Mouse (Mus musculus) duodenum, adult 2 months (tissue): ENCODE results near the gene Tmem217. TPM values are rescaled to one million over a fixed set of nuclear protein-coding genes. Genes with fewer than 3 reads are reported as not detected.

Experiments
- polyA plus RNA-seq: library from polyadenylated mRNA; depleted of rRNA; stranded (reverse); fragments of >200 nt; gene quantifications from 2 replicates; pipeline ENCODE4 v1.2.3, GENCODE M21; 2012; ENCODE audit warnings: low replicate concordance; rRNA removed

Gene Tmem217
- polyA plus RNA-seq, result not detected in 2 replicates

GRCm38 (mm10) chr17:29552162-29552732, at the start of gene Tmem217:
Gene Tmem217, minus strand, starts transcription at chr17:29552385.

GRCm38 (mm10) chr17:29549543-29550428, 2.4 kb downstream of the Tmem217 start, which contains the start of the genes Gm17657 and Tbc1d22b:
Gene Gm17657, minus strand, starts transcription at chr17:29549638.
Gene Tbc1d22b, plus strand, starts transcription at chr17:29549785.

GRCm38 (mm10) chr17:29490713-29491581, 61.2 kb downstream of the Tmem217 start, which contains the start of gene Pim1:
Gene Pim1, plus strand, starts transcription at chr17:29490753.

Other genes starting within 250 kb of the Tmem217 start
- gene Pi16, start 234.7 kb downstream of the Tmem217 start, polyA plus RNA-seq, result 1.0 and 2.4 TPM in 2 replicates
- gene Mtch1, start 204.5 kb downstream of the Tmem217 start, polyA plus RNA-seq, result 165 and 261 TPM in 2 replicates
- gene Fgd2, start 191.5 kb downstream of the Tmem217 start, polyA plus RNA-seq, result 12.8 and 22.0 TPM in 2 replicates
- 59.8 and 198 TPM in 2 replicates for gene Pim1, start 61.6 kb downstream of the Tmem217 start, polyA plus RNA-seq
- gene Gm17657, start 2.7 kb downstream of the Tmem217 start, polyA plus RNA-seq, result not detected in 2 replicates
- gene Tbc1d22b, start 2.6 kb downstream of the Tmem217 start, polyA plus RNA-seq, result 22.1 and 27.2 TPM in 2 replicates
- 12.4 and 14.7 TPM in 2 replicates for gene Rnf8, start 62.4 kb upstream of the Tmem217 start, polyA plus RNA-seq
- gene Gm28043, start 62.5 kb upstream of the Tmem217 start, polyA plus RNA-seq, result 0.08 and 0.20 TPM in 2 replicates
- 9.2 and 10.1 TPM in 2 replicates for gene Cmtr1, start 108.2 kb upstream of the Tmem217 start, polyA plus RNA-seq
- gene Ccdc167, start 164.7 kb upstream of the Tmem217 start, polyA plus RNA-seq, result 1.9 and 3.7 TPM in 2 replicates